Mouse (Mus musculus) heart, embryonic 16.5 days (tissue): Measurements from ENCODE around the gene Timp2. TPM values are rescaled to one million over a fixed set of nuclear protein-coding genes. Genes with fewer than 3 reads are reported as not detected.

ENCODE experiments used
- ATAC-seq: fragments of 200-750 bp; cut with Nextera tagmentation; replicated peaks from 2 replicates; pipeline ENCODE4 v1.8.0; 2017; ENCODE audit warnings: moderate number of reproducible peaks; ENCODE audit not compliant: insufficient read depth, low FRiP score; ENCODE audit errors: extremely low read depth
- H3K27ac ChIP-seq: fragments of 300-500 bp; sonication (generic); 2 replicates; pipeline ENCODE4 v1.5.1; 2014; ENCODE audit warnings: mild to moderate bottlenecking, low read length, control low read depth, moderate library complexity
- H3K27me3 ChIP-seq: fragments of 300-500 bp; sonication (generic); 2 replicates; pipeline ENCODE4 v1.6.1; 2014; ENCODE audit warnings: low read length, mixed read lengths; ENCODE audit not compliant: control insufficient read depth, insufficient read depth
- H3K36me3 ChIP-seq: fragments of 300-500 bp; sonication (generic); 2 replicates; pipeline ENCODE4 v1.6.1; 2014; ENCODE audit not compliant: control insufficient read depth, insufficient read depth
- H3K4me1 ChIP-seq: fragments of 300-500 bp; sonication (generic); 2 replicates; pipeline ENCODE4 v1.6.1; 2014; ENCODE audit warnings: low read length, mixed read lengths; ENCODE audit not compliant: control insufficient read depth, insufficient read depth
- H3K4me2 ChIP-seq: fragments of 300-500 bp; sonication (generic); 2 replicates; pipeline ENCODE4 v1.6.1; 2014; ENCODE audit warnings: low read depth, mild to moderate bottlenecking, control low read depth, low read length
- H3K4me3 ChIP-seq: fragments of 300-500 bp; sonication (generic); 2 replicates; pipeline ENCODE4 v1.5.1; 2014; ENCODE audit warnings: mild to moderate bottlenecking, control low read depth, low read length
- H3K9ac ChIP-seq: fragments of 300-500 bp; sonication (generic); 2 replicates; pipeline ENCODE4 v1.6.1; 2014; ENCODE audit warnings: low read length, control low read depth
- H3K9me3 ChIP-seq: fragments of 300-500 bp; sonication (generic); replicated peaks from 2 replicates; pipeline ENCODE4 v1.6.1; 2016; ENCODE audit warnings: low read length; ENCODE audit not compliant: control insufficient read depth
- WGBS: fragments of 180-500 bp; shearing (Covaris S2); extraction: QIAGEN DNeasy Blood & Tissue Kit; methylation state at CpG from one replicate; pipeline ENCODE4 v1.1.7; 2014; 5-methylcytosine and 5-hydroxymethylcytosine counted together
- polyA plus RNA-seq: library from polyadenylated mRNA; unstranded; fragments of >200 nt; fragmentation: Nextera tagmentation; extraction: Ambion mirVana; gene quantifications from 2 replicates; pipeline ENCODE4 v1.2.1, GENCODE M21; 2015

Gene Timp2
- polyA plus RNA-seq, 1 experiment from 2014 or later, result 70.6 TPM

DNA sequence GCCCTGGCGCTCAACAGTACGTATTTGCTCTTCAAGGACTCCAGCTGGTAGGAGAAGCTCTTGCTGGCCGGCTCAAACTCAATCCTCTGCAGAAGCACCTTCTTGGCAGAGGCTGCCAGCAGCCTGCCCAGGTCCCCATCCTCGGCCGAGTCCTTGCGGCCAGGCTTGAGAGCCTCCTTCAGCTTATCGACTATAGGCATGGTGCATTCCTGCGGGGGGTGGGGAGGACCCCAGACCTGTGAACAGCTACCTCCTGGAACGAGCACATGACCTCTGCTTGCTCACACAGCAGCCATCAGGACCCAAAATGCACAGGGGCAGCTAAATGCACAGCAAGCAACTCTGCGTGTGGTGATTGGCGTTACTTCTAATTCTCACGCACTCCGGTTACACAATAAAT is 69.7 kb downstream of the Timp2 start:
- H3K4me2 ChIP-seq, result no peak overlapping the region
- no peaks in the 10 kb centered on the region for H3K27me3 ChIP-seq
- peaks cover 12% of the 10 kb centered on the region for H3K4me1 ChIP-seq
- H3K9ac ChIP-seq, result no peak overlapping the region
- WGBS, result 69% methylated on average over 13 of the region's 13 CpGs
- no peaks in the 10 kb centered on the region for H3K9me3 ChIP-seq
- no peak overlapping the region for H3K4me3 ChIP-seq
- peaks cover 45% of the 10 kb centered on the region for H3K36me3 ChIP-seq
- H3K27ac ChIP-seq, result no peak overlapping the region
- ATAC-seq, result no peak

DNA sequence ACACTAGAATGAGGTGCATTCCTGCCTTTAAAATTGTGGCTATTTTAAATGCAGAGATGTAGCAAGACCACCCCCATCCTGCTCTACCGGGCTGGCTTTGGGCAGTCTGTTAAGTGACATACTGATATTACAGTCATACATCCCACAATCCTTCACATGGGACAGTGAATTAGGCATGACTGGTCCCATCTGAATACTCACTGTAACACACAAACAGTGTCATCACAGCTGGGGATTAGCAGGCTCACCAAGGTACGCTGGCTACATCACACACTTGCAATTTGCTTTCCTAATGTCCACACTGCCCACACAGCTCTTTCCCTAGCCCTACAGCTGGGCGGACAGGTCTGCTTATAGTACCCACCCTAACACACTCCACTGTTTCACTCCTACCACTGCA is 75.3 kb downstream of the Timp2 start:
- no peak for ATAC-seq
- H3K9ac ChIP-seq, result no peak overlapping the region
- H3K27ac ChIP-seq, result no peak overlapping the region
- 92% methylated on average over 3 of the region's 3 CpGs for WGBS
- no peak overlapping the region for H3K4me3 ChIP-seq
- H3K27me3 ChIP-seq, result no peaks in the 10 kb centered on the region
- no peak overlapping the region for H3K4me2 ChIP-seq
- no peaks in the 10 kb centered on the region for H3K4me1 ChIP-seq
- peaks cover 78% of the 10 kb centered on the region for H3K36me3 ChIP-seq
- H3K9me3 ChIP-seq, result no peaks in the 10 kb centered on the region

DNA sequence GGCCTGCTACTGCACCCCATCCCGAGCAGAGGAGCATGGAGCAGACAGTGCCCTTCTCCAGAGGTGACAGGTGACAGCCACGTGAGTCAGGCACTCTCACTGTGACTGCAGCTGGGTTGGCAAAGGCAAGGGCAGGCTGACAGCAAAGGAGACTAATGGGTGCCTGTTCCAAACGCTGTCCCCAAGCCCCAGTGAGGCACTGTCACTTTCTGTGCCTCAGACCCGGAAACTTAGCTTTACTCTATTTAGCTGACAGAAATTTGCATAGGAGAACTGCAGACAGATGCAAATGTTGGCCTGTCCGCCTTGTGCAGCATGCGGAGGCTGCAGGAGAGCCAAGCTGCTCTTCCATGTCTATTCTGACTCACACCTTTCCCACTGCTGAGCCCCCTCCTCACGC is 79.2 kb downstream of the Timp2 start:
- H3K4me1 ChIP-seq, result no peaks in the 10 kb centered on the region
- WGBS, result 84% methylated on average over 7 of the region's 7 CpGs
- H3K27ac ChIP-seq, result no peak overlapping the region
- no peaks in the 10 kb centered on the region for H3K9me3 ChIP-seq
- no peak for ATAC-seq
- peaks cover 68% of the 10 kb centered on the region for H3K36me3 ChIP-seq
- no peak overlapping the region for H3K4me3 ChIP-seq
- H3K4me2 ChIP-seq, result no peak overlapping the region
- no peaks in the 10 kb centered on the region for H3K27me3 ChIP-seq
- no peak overlapping the region for H3K9ac ChIP-seq

DNA sequence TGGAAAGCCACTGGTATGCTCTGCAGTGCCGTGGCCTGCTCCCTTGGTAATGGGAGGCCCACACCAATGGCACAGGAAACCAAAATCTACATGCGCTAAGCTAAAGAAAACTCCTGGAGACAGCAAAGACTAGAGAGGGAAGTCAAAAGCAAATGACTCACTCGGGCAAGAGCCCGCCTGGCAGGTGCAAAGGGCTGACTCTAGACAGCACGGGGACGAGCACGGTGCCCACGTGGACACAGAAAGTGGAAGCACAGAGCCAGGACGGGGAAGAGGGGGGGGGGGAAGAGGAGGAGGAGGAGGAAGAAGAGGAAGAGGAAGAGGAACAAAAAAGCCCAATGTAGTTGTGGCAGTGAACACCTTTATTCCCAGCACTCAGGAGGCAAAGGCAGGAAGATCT is 80.4 kb downstream of the Timp2 start:
- H3K27me3 ChIP-seq, result no peaks in the 10 kb centered on the region

DNA sequence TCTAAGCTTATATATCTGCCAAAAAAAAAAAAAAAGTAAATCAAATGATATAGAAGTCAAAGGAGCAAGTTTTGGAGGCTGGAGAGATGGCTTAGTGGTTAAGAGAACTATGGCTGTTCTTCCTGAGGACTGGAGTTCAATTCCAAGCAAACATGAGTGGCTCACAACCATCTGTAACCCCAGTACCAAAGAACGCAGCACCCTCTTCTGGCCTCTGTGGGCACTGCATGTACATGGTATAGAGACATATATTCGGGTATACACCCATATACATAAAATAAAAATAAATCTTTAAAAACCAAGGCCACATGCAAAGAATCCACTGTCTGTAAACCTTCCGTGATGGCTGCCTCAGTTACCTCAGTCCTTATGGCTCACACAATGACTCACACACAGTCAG is 85.7 kb downstream of the Timp2 start:
- WGBS, result 96% methylated on average over 3 of the region's 3 CpGs
- Histone ChIP-seq H3K9ac (no peak overlapping the region), H3K27ac (no peak overlapping the region), H3K4me2 (no peak overlapping the region), H3K27me3 (no peaks in the 10 kb centered on the region), H3K4me1 (no peaks in the 10 kb centered on the region), H3K9me3 (no peaks in the 10 kb centered on the region), H3K4me3 (no peak overlapping the region), H3K36me3 (peaks cover 73% of the 10 kb centered on the region)
- no peak for ATAC-seq

More for the DNA sequence above, 80.4 kb downstream of the Timp2 start:
- Histone ChIP-seq H3K9me3 (no peaks in the 10 kb centered on the region), H3K27ac (no peak overlapping the region), H3K36me3 (peaks cover 76% of the 10 kb centered on the region), H3K4me1 (no peaks in the 10 kb centered on the region), H3K4me2 (no peak overlapping the region), H3K4me3 (no peak overlapping the region), H3K9ac (no peak overlapping the region)
- 92% methylated on average over 9 of the region's 9 CpGs for WGBS
- no peak for ATAC-seq

DNA sequence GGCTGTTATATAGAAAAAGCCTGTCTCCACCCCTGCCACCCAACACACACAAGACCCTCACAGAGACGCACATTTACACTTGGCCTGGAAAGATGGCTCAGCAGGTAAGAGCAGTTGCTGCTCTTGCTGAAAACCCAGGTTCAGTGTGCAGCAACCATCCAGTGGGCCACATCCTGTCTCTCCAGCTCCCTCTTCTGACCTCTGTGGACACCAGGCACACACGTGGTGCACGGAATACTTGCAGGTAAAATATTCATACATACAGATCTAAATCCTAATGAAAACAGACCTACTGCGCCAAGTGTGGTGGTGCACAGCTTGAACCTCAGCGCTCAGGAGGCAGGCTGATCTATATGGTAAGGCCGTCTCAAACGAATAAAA is 88.9 kb downstream of the Timp2 start:
- Histone ChIP-seq H3K9me3 (no peaks in the 10 kb centered on the region), H3K27me3 (no peaks in the 10 kb centered on the region), H3K4me1 (no peaks in the 10 kb centered on the region), H3K36me3 (peaks cover 78% of the 10 kb centered on the region), H3K4me3 (no peak overlapping the region), H3K9ac (no peak overlapping the region), H3K4me2 (no peak overlapping the region), H3K27ac (no peak overlapping the region)
- no peak for ATAC-seq
- WGBS, result 81% methylated on average over 7 of the region's 7 CpGs

DNA sequence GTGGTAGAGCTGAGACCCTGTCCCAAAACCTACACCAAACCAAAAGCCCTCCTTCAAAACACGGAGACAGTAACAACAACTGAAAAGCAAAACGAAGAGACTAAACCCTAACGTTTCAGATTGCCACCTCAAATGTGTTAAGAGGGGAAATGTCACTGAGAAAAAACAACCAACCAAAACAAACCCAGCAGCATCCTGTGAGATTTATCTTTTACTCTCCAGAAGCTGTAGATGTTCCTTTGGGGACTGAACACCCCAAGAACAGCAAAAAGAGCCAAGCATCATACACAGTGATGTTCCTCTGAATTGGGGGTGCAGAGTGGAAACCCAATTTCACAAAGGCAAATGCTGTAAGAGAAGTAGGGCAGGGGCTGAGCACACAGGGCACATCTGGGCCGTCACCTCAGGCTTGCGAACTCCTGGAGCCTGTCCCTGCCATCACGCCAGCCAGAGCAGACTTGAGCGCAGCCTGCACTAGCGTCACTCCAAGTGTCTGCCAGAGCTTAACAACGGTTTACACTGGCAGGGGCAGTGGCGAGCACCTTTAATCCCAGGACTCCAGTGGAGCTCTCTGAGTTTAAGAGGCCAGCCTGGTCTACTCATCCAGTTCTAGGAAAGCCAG is 89.4 kb downstream of the Timp2 start:
- no peaks in the 10 kb centered on the region for H3K27me3 ChIP-seq
- no peaks in the 10 kb centered on the region for H3K9me3 ChIP-seq
- H3K36me3 ChIP-seq, result peaks cover 76% of the 10 kb centered on the region
- WGBS, result 86% methylated on average over 10 of the region's 10 CpGs
- no peak overlapping the region for H3K9ac ChIP-seq
- H3K4me2 ChIP-seq, result no peak overlapping the region
- H3K4me3 ChIP-seq, result no peak overlapping the region
- H3K27ac ChIP-seq, result no peak overlapping the region
- no peak for ATAC-seq
- no peaks in the 10 kb centered on the region for H3K4me1 ChIP-seq

DNA sequence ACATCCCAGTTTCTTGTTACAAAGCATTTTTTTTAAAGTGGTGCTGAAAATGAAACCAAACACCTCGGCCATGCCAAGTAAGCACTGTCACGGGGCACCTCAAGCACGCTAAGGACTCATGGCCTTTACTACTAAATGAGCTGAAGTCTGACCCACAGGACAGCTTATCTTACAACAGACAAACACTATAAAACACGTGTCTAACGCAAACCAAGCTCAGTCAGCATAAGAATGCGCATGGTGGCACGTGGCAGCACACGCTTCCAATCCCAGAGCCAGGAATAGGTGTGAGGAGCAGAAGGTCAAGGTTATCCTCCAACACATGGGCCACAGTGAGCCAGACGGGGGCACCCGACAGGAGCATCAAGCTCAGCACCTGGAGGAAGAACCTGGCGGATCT is 89.9 kb downstream of the Timp2 start:
- H3K9me3 ChIP-seq, result no peaks in the 10 kb centered on the region
- H3K27ac ChIP-seq, result no peak overlapping the region
- no peak overlapping the region for H3K4me2 ChIP-seq
- no peak overlapping the region for H3K4me3 ChIP-seq
- no peak overlapping the region for H3K9ac ChIP-seq
- 80% methylated on average over 11 of the region's 11 CpGs for WGBS
- H3K36me3 ChIP-seq, result peaks cover 77% of the 10 kb centered on the region
- H3K27me3 ChIP-seq, result no peaks in the 10 kb centered on the region
- no peak for ATAC-seq
- no peaks in the 10 kb centered on the region for H3K4me1 ChIP-seq

DNA sequence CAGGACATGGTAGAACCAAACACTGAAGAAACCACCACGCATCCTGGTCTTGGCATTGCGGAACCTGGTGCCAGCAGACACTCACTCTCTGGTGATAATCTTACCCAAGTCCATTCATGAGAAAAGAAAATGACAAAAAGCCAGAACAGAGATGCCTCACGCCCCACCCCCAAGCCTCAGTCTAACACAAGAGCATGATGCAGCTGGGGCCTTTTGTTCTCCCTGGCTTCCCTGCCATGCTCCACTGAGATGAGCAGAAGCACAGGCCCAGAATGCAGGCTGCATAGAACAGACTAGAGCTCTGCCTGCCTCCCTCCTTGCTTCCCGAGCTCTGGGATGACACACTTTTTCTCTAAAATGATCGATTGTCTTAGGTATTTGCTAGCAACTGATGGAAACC is 92.4 kb downstream of the Timp2 start:
- H3K27me3 ChIP-seq, result no peaks in the 10 kb centered on the region
- ATAC-seq, result no peak
- H3K9ac ChIP-seq, result no peak overlapping the region
- no peaks in the 10 kb centered on the region for H3K4me1 ChIP-seq
- H3K4me3 ChIP-seq, result no peak overlapping the region
- H3K36me3 ChIP-seq, result peaks cover 79% of the 10 kb centered on the region
- H3K9me3 ChIP-seq, result no peaks in the 10 kb centered on the region
- H3K4me2 ChIP-seq, result no peak overlapping the region
- no peak overlapping the region for H3K27ac ChIP-seq
- WGBS, result 84% methylated on average over 5 of the region's 5 CpGs
